Mouse (Mus musculus): ENCODE data around the gene Sh3pxd2a. TPM values are rescaled to one million over a fixed set of nuclear protein-coding genes. Genes with fewer than 3 reads are reported as not detected.

Gene Sh3pxd2a
- total RNA-seq, 2 experiments from 2014 or later, result 31.8 to 32.4 TPM

- DNase-seq (ENCODE audit: low spot score in 2 of 2), result no peak
Observed at GRCm38 (mm10) chr19:47346606-47347005, 117.6 kb downstream of the Sh3pxd2a start.

- DNase-seq (ENCODE audit: low spot score in 2 of 2), result no peak
Observed at GRCm38 (mm10) chr19:47345851-47346568, 118.2 kb downstream of the Sh3pxd2a start.

- peak; percentile 64 to 80 for DNase-seq (ENCODE audit: low spot score in 2 of 2)
Observed at GRCm38 (mm10) chr19:47343422-47343821, 120.8 kb downstream of the Sh3pxd2a start.

- peak; percentile 90 to 92 for DNase-seq (ENCODE audit: low spot score in 2 of 2)
Observed at GRCm38 (mm10) chr19:47339165-47339564, 125.0 kb downstream of the Sh3pxd2a start.

GRCm38 (mm10) chr19:47338396-47339164 is 125.6 kb downstream of the Sh3pxd2a start:
- DNase-seq (ENCODE audit: low spot score in 2 of 2), result no peak

GRCm38 (mm10) chr19:47337743-47338142 is 126.5 kb downstream of the Sh3pxd2a start:
- peak; percentile 91 to 97 for DNase-seq (ENCODE audit: low spot score in 2 of 2)

GRCm38 (mm10) chr19:47337191-47337590 is 127.0 kb downstream of the Sh3pxd2a start:
- DNase-seq (ENCODE audit: low spot score in 2 of 2), result no peak

- DNase-seq (ENCODE audit: low spot score in 2 of 2), result peak; percentile 31 to 55
Observed at GRCm38 (mm10) chr19:47335262-47335661, 128.9 kb downstream of the Sh3pxd2a start.

GRCm38 (mm10) chr19:47334713-47335112 is 129.5 kb downstream of the Sh3pxd2a start:
- DNase-seq (ENCODE audit: low spot score in 2 of 2), result peak in 1 of 2 experiments; percentile 36

GRCm38 (mm10) chr19:47330743-47331227 is 133.4 kb downstream of the Sh3pxd2a start:
- no peak for DNase-seq (ENCODE audit: low spot score in 2 of 2)

- no peak for DNase-seq (ENCODE audit: low spot score in 2 of 2)
Observed at GRCm38 (mm10) chr19:47329102-47329501, 135.1 kb downstream of the Sh3pxd2a start.

GRCm38 (mm10) chr19:47327896-47328882 is 136.0 kb downstream of the Sh3pxd2a start:
- no peak for DNase-seq (ENCODE audit: low spot score in 2 of 2)

GRCm38 (mm10) chr19:47325881-47326280 is 138.3 kb downstream of the Sh3pxd2a start:
- DNase-seq (ENCODE audit: low spot score in 2 of 2), result peak; percentile 45 to 63

- DNase-seq (ENCODE audit: low spot score in 2 of 2), result no peak
Observed at GRCm38 (mm10) chr19:47323096-47323849, 140.9 kb downstream of the Sh3pxd2a start.

- DNase-seq (ENCODE audit: low spot score in 2 of 2), result no peak
Observed at GRCm38 (mm10) chr19:47320331-47320668, 143.9 kb downstream of the Sh3pxd2a start.

GRCm38 (mm10) chr19:47319521-47320330 is 144.5 kb downstream of the Sh3pxd2a start:
- no peak for DNase-seq (ENCODE audit: low spot score in 2 of 2)

GRCm38 (mm10) chr19:47319061-47319460 is 145.1 kb downstream of the Sh3pxd2a start:
- no peak for DNase-seq (ENCODE audit: low spot score in 2 of 2)

- peak; percentile 60 to 73 for DNase-seq (ENCODE audit: low spot score in 2 of 2)
Observed at GRCm38 (mm10) chr19:47317063-47317938, 146.9 kb downstream of the Sh3pxd2a start.
